Mouse (Mus musculus): ENCODE data around the gene Smndc1. TPM values are rescaled to one million over a fixed set of nuclear protein-coding genes. Genes with fewer than 3 reads are reported as not detected.

Smndc1 gene
- polyA plus RNA-seq, 1 experiment from 2014 or later, result 38.2 TPM

Other genes with a start within 250 kb of the Smndc1 start
- gene Mxi1, start 80.1 kb downstream of the Smndc1 start, polyA plus RNA-seq (2018), result 16.2 to 18.7 TPM (median 18.3 TPM) in 3 replicates
- not detected in 3 replicates for gene Gm10197, start 18.8 kb downstream of the Smndc1 start, polyA plus RNA-seq (2018)
- 3.6 to 17.4 TPM (median 5.0 TPM) in 3 replicates for gene Dusp5, start 138.5 kb upstream of the Smndc1 start, polyA plus RNA-seq (2018)
- 8.7 to 51.1 TPM (median 18.5 TPM) in 3 replicates for gene Nutf2-ps1, start 198.5 kb upstream of the Smndc1 start, polyA plus RNA-seq (2018)
- gene Smc3, start 209.8 kb upstream of the Smndc1 start, polyA plus RNA-seq (2018), result 16.4 to 35.2 TPM (median 24.2 TPM) in 3 replicates